Mouse (Mus musculus): ENCODE measurements around the gene Myrf.
"Not testable (repeated sequence)": the region's sequence is repeated elsewhere in the genome, so short reads cannot be mapped to it uniquely, and the experiment has no call there.

The Myrf gene

DNA sequence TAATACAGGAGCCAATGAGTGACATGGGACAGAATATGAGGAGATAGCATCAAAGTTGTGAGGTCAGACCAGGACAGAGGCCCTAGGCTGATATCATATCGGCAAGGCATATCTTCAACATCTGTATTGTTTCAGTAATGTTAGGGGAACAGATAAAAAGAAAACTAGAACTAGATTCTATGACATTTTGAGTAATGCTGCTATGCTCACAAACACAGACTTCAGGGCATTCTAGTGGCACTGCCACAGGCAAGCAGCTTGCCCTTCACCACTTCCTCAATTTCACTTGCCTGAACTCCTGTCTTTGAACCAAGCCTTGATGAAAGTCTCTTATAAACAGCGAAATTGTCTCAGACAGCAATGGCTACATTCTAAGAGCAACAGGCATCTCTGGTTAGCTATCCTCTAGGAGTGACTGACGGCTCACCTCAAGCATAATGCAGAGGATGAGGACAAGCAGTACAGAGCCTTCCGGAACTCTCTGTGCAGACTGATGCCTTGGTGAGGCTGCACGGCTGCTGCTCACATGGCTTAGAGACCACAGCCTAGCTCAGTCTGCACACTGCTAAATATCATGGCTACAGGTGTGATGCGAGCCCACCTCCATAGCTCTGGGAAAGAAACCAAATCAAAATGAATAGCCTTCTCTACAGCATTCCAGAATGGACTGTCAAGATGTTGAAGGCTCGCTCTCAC lies 66.6 kb downstream of the Myrf start:
- no peak for DNase-seq

DNA sequence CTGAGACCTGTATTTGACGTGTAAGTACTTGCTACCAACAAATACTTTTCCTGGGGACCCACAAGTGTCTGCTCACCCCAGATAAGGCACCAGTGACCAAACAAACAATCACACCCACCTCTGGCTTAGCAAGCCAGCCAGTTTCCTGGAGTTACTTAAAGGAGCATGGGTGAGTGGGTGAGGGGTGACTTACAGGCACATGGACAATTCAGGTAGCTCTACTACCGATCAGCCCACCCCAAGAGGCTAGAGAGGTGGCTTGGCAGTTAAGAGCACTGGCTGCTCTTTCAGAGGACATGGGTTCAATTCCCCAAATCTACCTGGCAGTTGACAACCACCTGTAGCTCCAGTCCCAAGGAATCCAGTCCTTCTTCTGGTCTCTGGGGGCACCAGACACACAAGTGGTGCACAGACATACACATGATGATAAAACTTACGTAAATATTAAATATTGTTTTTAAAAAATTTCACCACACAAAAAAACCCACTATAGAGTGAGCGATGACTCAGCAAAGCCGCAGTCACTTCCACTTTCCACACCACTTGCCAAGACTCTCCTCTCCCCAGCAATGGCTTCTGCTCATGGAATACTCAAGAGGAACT lies 67.3 kb downstream of the Myrf start:
- DNase-seq, result no peak

DNA sequence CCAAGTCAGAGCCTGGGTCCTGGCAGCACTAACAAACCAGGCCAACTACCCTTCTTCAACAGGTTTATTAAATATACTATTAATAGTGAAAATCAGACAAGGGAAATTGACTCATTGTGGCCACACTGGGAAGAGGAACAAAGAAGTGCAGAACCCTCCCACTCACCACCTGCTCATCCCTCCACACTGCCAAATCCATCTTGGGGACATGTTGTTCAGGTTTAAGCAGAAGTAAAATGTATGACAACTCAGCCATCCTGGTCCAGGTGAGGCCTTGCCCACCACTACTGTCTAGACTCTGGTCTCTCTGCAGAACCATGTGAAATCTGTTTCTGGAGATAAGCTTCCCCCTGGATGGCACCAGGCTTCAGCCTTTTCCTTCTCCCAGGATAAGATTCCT lies 68.7 kb downstream of the Myrf start:
- no peak for DNase-seq

DNA sequence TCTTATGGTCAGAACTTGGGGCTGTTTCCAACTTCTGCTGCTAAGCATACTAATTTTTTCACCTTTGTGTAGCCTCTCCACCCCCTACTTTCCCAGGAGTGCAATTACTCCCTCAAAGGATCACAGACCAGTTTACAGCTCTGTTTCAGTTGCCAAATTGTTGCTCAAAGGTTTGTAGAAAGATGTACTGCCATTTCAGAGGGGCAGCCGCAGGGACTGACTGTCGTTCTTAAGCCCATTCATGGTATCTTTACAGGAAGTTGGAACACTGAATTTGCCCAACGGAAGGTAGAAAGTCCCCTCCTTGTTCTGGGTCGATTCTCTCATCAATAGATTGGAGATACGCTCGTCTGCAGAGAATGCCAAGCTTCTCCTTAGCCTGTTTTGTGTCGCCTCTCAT lies 69.2 kb downstream of the Myrf start:
- no peak for DNase-seq

DNA sequence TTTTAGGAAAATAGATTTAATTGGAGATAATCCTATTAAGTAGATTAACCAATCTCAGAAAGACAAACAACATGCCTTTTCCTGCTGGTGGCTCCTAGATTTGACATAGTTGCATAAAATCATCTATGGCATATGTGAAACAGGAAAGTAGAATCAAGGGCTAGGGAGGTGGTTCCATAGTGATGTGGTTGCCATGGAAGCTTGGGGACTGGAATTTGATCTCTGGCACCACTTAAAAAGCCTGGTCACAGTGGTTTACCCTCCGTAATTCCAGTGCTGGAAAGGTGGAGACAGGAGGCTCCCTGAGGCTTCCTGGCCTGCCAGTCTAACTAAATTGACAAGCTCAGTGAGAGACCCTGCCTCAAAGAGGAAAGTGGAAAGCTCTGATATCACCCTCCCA lies 70.1 kb downstream of the Myrf start:
- no peak for DNase-seq

DNA sequence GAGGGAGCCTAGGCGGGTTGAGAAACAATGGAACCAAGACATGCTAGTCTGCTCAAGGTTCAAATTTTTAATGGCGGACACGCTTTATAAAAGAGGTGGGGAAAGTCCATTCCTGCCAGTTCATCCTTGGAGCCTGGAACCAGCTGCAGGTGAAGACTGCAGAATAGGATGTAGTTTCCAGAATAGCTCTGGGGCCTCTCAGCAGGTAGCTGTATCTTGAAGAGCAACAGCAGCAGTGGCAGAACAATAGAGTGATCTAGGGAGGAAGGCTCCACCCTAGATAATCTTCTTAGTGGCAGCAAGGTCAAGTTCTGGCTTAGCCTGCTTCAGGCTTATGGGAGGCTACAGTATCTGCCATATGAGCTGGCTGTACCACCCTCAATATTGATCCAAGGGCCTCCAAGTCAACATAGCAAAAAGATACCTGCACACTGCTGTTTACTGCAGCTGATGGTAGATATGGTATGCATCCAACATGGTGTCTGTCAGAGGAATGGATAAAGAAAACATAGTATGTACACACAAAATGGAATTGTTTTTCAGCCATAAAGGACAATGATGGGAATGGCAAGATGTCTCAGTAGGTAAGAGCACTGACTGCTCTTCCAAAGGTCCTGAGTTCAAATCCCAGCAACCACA lies 70.7 kb downstream of the Myrf start:
- DNase-seq, result not testable (repeated sequence)

DNA sequence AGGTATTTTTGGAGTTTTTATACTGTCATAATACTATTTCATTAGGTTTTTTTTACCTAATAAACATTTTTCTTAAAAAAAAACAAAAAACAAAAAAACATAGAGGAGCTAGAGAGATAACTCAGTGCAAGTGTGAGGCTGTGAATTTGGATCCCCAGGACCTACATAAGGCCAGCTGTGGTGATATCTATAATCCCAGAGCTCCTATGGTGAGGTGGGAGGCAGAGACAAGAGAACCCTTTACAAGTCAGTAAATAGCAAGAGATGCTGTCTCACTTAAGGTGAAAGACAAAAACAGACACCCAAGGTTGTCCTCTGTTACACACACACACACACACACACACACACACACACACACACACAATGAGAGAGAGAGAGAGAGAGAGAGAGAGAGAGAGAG lies 71.4 kb downstream of the Myrf start:
- DNase-seq, result no peak

DNA sequence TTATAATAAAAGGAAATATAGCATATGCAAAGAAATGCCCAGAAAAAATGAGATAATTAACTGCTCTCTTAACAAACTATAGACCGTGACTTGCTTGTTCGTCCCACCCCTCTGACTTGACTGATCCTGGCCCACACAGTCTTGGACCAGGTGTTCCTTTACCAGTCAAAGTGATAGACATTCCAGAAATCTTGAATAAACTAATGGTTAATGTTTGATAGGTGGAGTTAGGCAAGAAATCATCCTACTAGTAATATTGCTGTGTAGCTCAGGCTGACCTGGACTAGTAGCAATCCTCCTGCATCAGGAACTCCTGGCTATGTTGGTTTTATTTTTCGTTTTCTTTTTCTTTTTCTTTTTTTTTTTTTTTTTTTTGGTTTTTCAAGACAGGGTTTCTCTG lies 72.1 kb downstream of the Myrf start:
- no peak for DNase-seq

DNA sequence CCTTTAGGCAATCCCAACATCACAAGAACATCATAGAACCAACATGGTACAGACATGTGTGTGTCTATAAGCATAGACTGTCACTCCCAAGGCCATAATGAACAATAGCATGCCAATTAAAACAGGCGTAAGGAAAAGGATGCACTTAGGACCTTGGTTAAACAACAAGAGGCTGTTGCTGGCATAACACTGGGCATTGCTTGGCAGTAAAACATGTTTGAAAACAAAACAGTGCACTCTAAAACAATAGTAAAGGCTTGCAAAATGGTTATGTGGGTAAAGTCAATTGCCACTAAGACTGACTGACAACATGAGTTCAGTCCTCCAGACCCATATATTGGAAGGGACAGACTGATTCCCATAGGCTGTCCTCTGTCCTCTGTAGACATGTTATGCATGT lies 72.6 kb downstream of the Myrf start:
- DNase-seq, result no peak

DNA sequence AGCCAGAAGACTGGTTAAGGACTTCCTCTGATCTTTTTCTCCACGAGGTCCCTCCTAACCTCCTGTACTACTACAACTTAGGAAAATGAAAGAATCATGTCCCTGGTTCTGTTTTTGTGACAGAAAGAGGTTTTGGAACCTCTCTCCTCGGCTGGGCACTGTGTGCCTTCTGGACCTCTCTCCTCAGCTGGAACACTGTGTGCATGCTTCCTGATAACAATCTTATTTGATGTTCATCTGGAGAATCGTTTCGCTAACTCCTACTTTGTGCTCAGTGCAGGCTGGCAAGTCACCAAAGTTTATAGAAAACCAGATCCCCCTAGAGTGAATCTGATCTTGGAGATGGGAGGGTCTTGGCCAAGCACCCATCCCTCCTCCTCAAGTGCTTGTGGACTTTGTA lies 73.4 kb downstream of the Myrf start:
- DNase-seq, result no peak

DNA sequence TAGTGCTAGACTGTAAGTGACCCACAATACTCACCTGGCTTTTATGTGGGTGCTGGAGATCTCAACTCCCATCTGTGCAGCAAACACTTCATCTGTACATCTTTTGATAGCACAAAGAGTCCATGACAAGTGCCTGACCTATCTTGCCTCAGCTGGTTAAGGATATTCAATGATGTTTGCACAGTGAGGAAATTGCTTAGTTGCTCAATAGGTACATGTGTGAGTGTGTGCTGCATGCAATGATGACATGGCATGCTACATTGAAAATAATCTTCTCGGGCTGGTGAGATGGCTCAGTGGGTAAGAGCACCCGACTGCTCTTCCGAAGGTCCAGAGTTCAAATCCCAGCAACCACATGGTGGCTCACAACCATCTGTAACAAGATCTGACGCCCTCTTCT lies 74.6 kb downstream of the Myrf start:
- not testable (repeated sequence) for DNase-seq

DNA sequence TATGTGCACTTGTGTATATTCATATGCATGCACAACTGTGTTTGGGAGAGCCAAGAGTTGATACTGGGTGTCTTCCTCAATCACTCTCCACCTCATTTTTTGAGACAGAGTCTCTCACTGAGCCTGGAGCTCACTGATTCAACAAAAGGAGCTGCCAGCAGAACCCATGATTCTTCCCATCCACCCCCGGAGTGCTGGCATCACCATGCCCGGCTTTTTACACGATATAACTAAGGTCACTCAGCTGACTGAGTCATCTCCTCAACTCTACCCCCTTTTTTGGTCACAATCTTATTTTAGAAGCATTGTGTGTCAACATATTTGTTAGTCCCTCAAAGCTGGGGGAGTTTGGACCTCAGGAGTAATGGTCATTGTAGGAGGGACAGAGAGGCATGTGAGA lies 76.7 kb downstream of the Myrf start:
- DNase-seq, result no peak

All from kidney, adult 11 months (tissue).